Mouse (Mus musculus) kidney, postnatal 10 days (tissue): ENCODE measurements at regions not wholly inside any gene's neighbourhood (a gene's known extent, or its start where the extent isn't known, plus 50 kb on each side); places are given as distances from the start of the nearest gene placed in this dataset.

Experiments used
- DNase-seq: peaks from one replicate; pipeline ENCODE4 v3.0.0; 2021; ENCODE audit warnings: mixed read lengths

DNA sequence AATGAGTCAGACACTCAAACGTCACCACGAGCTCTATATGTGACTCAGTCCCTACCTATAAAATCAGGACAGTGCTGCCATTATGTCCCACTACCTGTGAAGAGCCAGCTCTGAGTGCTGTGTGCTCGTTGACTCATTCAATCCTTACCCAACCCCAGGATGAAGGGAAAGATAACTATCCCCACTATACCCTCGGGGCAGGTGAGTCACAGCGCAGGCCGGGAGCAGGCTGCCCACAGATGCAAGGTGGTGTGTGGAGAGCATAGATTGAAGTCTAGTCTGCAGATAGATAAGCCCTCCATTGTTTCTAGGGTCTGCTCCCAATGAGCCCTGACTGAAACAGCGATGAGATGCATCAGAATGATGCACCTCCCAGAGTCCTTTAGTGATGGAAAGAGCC is 723.9 kb upstream of the 3110018I06Rik start:
- DNase-seq: no peak

DNA sequence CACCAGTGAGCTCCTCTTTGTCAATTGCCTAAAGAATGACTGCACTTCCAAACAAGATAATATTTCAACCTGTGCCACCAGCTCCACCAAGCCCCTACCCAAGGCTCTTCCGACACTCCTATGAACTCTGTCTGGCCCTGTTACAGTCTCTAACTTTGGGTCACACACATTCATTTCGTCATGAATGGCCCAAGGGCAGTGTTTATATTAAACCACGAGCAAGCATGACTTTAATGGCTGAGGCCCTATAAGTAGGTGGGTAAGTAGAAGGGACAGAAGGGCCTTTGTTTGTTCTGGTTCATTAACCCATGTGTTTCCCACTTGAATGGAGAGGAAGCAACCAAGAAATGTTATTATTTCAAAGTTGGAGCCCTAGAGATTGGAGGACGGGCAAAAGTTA is 714.9 kb upstream of the 3110018I06Rik start:
- no peak for DNase-seq

GRCm38 (mm10) chr12:106796596-106796995 is 691.8 kb upstream of the 3110018I06Rik start:
- DNase-seq: no peak

- DNase-seq: no peak
Measured at GRCm38 (mm10) chr12:106819736-106820135, 668.7 kb upstream of the 3110018I06Rik start.

- DNase-seq: no peak
Measured at GRCm38 (mm10) chr12:106822311-106822710, 666.1 kb upstream of the 3110018I06Rik start.

- DNase-seq: no peak
Measured at GRCm38 (mm10) chr12:106828542-106828941, 659.9 kb upstream of the 3110018I06Rik start.

GRCm38 (mm10) chr12:106829323-106829722 is 659.1 kb upstream of the 3110018I06Rik start:
- peak; percentile 5 for DNase-seq

GRCm38 (mm10) chr12:106835241-106835640 is 653.2 kb upstream of the 3110018I06Rik start:
- DNase-seq: no peak

DNA sequence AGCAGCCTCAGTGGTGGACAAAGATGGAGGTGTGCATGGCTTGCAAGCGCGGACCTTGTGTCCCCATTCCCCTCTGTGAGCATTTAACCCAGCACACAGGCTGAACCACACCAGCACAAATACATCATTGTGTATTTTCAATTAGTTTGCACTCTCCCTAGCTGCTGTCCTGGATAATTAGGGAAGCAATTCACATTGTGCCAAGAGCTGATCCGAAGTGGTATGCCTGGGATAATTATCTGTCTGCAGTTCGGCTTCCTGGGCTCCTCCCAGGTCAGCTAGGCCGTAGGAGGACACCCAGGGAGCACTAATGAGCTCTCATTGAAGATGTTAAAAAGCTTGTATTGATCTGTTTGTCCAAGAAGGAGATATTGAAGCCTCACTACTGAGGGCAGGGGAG is 648.8 kb upstream of the 3110018I06Rik start:
- no peak for DNase-seq

DNA sequence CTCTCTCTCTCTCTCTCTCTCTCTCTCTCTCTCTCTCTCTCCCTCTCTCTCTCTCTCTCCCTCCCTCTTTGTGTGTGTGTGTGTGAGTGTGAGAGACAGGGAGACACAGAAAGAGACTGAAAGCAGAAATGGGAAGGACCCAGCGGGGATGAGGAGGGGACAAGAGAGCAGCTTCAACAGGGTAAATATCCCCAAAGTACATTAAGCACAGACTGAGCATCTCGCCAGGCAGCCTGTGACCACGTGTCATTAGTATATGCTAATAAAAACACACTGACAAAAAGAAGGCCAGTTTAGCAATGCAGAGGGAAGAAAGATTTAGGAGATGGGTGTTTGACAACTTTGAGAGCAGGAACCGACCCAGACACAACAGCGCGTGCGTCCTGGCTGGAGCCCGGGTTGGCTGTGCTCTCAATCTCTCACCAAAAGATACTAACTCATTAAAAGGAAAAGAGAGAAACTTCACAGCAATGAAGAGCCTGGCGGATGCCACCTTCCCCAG is 648.2 kb upstream of the 3110018I06Rik start:
- DNase-seq: no peak

GRCm38 (mm10) chr12:106841996-106842395 is 646.4 kb upstream of the 3110018I06Rik start:
- DNase-seq: no peak

DNA sequence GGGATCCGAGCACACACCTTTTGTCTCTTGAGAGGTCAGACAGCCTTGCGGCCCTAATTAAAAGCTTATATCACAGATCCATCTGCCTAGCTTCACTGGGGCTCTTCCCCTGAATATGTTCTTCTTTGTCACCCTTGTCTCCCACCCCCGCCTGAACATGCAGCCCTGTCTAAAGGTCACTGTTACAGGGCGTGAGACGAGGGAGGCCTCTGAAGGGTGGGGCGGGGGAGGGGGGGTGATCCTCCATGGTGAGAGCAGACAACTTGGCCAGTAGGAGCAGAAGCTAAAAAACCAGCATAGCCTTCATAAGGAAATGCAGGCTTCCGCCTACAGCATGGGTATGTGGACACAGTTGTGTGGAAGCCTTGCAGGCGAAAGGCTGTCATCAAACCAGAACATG is 646.0 kb upstream of the 3110018I06Rik start:
- DNase-seq: no peak

DNA sequence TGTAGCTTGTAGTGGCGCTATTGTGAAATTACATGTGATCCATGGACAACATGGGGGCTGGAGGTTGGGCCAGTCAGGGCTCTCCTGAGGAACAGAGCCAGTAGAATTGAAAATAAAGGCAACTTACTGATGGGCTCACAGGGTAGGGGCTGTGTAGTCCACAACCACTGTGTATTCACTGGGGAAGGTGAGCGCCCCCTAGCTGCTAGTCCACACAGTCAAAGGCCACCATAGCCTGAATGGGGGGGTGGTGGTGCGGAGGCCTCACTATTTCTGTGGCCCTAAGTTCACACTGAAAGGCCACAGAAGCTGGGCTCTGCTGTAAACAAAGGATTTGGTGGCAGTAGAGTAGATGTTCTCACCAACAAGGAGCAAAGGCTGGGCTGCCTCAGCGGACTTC is 636.8 kb upstream of the 3110018I06Rik start:
- DNase-seq: no peak

- no peak for DNase-seq
Measured at GRCm38 (mm10) chr12:106852736-106853135, 635.7 kb upstream of the 3110018I06Rik start.

DNA sequence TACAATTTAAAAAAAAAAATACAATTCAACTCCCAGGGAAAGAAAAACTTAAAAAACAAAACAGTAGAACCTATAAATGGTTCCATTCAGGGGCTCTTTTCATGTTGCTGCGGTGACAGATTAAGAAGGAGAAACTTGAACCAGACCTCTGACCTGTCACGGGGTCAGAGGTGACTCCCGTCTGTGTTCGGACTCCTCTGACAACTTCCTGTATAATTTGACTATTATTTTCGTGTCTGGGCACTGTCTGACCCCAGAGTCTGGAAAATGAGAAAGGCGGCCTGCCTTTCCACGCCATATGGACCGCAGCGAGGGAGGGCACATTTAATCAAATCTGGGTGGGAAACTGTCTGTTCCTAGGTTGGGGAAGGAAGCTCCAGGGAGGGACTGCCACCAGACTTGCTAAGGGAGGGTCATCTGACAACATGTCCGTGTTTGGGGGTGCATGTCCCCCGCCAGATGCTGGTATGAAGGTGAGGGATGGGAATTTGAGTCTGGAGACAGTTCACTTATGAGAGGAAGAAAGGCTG is 634.7 kb upstream of the 3110018I06Rik start:
- no peak for DNase-seq

GRCm38 (mm10) chr12:106855520-106855919 is 632.9 kb upstream of the 3110018I06Rik start:
- DNase-seq: no peak

- DNase-seq: no peak
Measured at GRCm38 (mm10) chr12:106861638-106862037, 626.8 kb upstream of the 3110018I06Rik start.

GRCm38 (mm10) chr12:106864076-106864475 is 624.4 kb upstream of the 3110018I06Rik start:
- DNase-seq: no peak

DNA sequence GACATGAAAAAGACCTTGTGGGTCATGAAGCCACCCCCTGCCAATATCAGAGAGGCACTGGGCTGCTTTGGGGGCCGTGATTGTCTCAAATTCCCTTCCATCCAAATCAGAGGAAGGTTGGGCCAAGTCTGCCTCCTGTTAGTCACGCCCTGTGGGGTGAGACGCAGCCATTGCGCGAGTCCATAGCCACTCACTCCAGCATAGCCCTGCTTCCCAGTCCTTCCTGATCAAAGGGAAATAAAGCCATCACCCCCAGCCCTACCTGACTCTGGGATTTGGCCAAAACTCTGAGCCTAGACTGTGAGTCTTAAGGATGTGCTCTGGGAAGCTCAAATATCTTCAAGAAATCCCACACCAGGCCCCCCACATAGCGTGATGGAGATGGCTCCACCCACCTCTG is 620.4 kb upstream of the 3110018I06Rik start:
- DNase-seq: no peak

- DNase-seq: no peak
Measured at GRCm38 (mm10) chr12:106871481-106871880, 617.0 kb upstream of the 3110018I06Rik start.

- no peak for DNase-seq
Measured at GRCm38 (mm10) chr12:106872966-106873730, 615.3 kb upstream of the 3110018I06Rik start.

- no peak for DNase-seq
Measured at GRCm38 (mm10) chr12:106890319-106890718, 598.1 kb upstream of the 3110018I06Rik start.

DNA sequence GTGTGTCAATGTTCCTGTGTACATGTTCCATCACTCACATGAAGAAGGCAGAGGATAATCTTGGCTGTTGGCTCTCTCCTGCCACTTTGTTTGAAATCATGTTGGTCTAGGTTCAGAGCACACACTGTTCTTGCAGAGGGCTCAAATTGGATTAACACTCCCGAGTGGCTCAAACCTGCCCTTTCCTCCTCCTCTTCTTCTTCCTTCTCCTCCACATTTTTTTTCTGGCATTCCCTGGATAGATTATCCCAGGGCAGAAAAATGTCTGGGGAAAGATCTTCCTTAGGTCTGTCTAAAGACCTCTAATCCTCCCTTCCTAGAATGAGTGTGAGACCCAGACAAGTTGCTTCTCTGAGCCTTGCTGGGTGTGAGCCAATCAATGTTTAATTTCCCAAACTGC is 594.4 kb upstream of the 3110018I06Rik start:
- DNase-seq: no peak

GRCm38 (mm10) chr12:106904202-106904601 is 584.2 kb upstream of the 3110018I06Rik start:
- no peak for DNase-seq

- DNase-seq: no peak
Measured at GRCm38 (mm10) chr12:106912782-106913181, 575.6 kb upstream of the 3110018I06Rik start.
